Comparison of ENCODE assay signal across 27 mouse cellular contexts in the genomic region with DNA sequence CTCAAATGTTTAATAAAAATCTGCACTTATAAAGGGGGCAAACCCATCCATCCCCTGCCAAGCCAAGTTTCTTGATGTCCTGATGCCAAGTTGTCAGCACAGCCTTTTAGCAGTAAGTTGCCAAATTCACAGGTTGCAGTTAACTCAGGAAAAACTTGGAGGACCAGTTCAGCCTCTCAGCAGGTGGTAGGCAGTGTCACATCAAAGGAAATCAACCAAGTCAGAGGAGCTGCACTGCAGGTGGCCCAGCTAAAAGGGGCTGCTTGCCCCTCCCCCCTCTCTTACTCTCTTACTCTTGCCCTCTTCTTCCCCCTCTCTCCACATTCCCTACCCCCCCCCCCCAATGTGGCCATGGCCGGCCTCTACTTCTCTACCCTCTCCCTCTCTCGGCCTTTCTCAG.
A peak's percentile ranks its signal among the peaks of the same experiment; 100 is the strongest.
DNase-seq lines count a peak whose midpoint lies in the region; ATAC-seq lines count a peak whose summit lies in the region.
"Had no signal": no experiment of that assay in that cellular context is flagged by ENCODE, and none has a peak within 500 bp of the region (broad histone marks: within the 10 kb centered on the region; RNA-seq: fewer than 3 reads in every experiment).

No protein-coding gene starts in this region.

- no peaks in the 10 kb centered on the region for H3K27me3 ChIP-seq in embryonic facial prominence, embryonic 14.5 days (replicated peaks; ENCODE audit: control insufficient read depth, insufficient read depth, low read length)
- no peaks in the 10 kb centered on the region for H3K27me3 ChIP-seq in hindbrain, embryonic 13.5 days
- H3K27me3 ChIP-seq: CH12.LX; embryonic facial prominence, embryonic 12.5 days; embryonic facial prominence, embryonic 15.5 days; forebrain, embryonic 12.5 days had no signal

- no peak overlapping the region for H3K9ac ChIP-seq in embryonic facial prominence, embryonic 14.5 days (ENCODE audit: low read depth, low read length)
- no peak overlapping the region for H3K9ac ChIP-seq in hindbrain, embryonic 13.5 days
- H3K9ac ChIP-seq: embryonic facial prominence, embryonic 12.5 days; embryonic facial prominence, embryonic 15.5 days; forebrain, embryonic 12.5 days had no signal

- DNase-seq in ES-CJ7 (ENCODE audit: low read depth, low spot score) (peak; percentile 70), R1 (ENCODE audit: low read depth, low spot score) (peak; percentile 55), ZHBTc4 (ENCODE audit: low read depth, low spot score) (peak; percentile 51)
- DNase-seq in embryonic facial prominence, embryonic 14.5 days (ENCODE audit: low spot score) = peak; percentile 15
- DNase-seq in right cerebral cortex, postnatal 10 days (ENCODE audit: low spot score in 2 of 2) = no peak
- DNase-seq in heart, adult 8-10 months (ENCODE audit: low spot score) = no peak
- DNase-seq in B cell, adult 2 months = no peak
- DNase-seq: adrenal gland, postnatal 10 days; adrenal gland, postnatal 25 days; cerebellum, adult 11 months; cerebellum, adult 18-20 months; cerebellum, adult 8-10 months; cerebellum, adult 9-11 months; cerebellum, postnatal 14 days; cerebellum, postnatal 36 days; embryo, embryonic 11 days had no signal

- no peak overlapping the region for H3K27ac ChIP-seq in embryonic facial prominence, embryonic 14.5 days (replicated peaks; ENCODE audit: low read depth, low read length)
- no peak overlapping the region for H3K27ac ChIP-seq in hindbrain, embryonic 13.5 days
- H3K27ac ChIP-seq: embryonic facial prominence, embryonic 12.5 days; embryonic facial prominence, embryonic 15.5 days; forebrain, embryonic 10.5 days; forebrain, embryonic 12.5 days had no signal

- H3K9me3 ChIP-seq in embryonic facial prominence, embryonic 14.5 days (ENCODE audit: control insufficient read depth, low read length) = no peaks in the 10 kb centered on the region
- no peaks in the 10 kb centered on the region for H3K9me3 ChIP-seq in hindbrain, embryonic 13.5 days
- H3K9me3 ChIP-seq: embryonic facial prominence, embryonic 12.5 days; embryonic facial prominence, embryonic 15.5 days; forebrain, embryonic 10.5 days; forebrain, embryonic 12.5 days had no signal

- ATAC-seq in embryonic facial prominence, embryonic 14.5 days (ENCODE audit: low read depth) = peak; percentile 22; the same call in 1 of the 2 replicates
- no peak for ATAC-seq in hindbrain, embryonic 13.5 days (ENCODE audit: low FRiP score)
- ATAC-seq: activated CD4-positive, CD25-positive, alpha-beta regulatory T cell, adult 4 months; CD4-positive, CD25-positive, alpha-beta regulatory T cell, adult 4 months; forebrain, embryonic 14.5 days; forebrain, embryonic 16.5 days had no signal

- H3K4me2 ChIP-seq in embryonic facial prominence, embryonic 14.5 days (ENCODE audit: low read depth, low read length) = no peak overlapping the region
- no peak overlapping the region for H3K4me2 ChIP-seq in hindbrain, embryonic 13.5 days
- H3K4me2 ChIP-seq: embryonic facial prominence, embryonic 12.5 days; embryonic facial prominence, embryonic 15.5 days; forebrain, embryonic 12.5 days had no signal

- H3K36me3 ChIP-seq in embryonic facial prominence, embryonic 14.5 days (ENCODE audit: control insufficient read depth, insufficient read depth, low read length) = no peaks in the 10 kb centered on the region
- no peaks in the 10 kb centered on the region for H3K36me3 ChIP-seq in hindbrain, embryonic 13.5 days
- H3K36me3 ChIP-seq: embryonic facial prominence, embryonic 12.5 days; embryonic facial prominence, embryonic 15.5 days; forebrain, embryonic 10.5 days; forebrain, embryonic 12.5 days had no signal

- 46% methylated on average over 1 of the region's 2 CpGs for WGBS in embryonic facial prominence, embryonic 14.5 days
- 56% methylated on average over 2 of the region's 2 CpGs for WGBS in hindbrain, embryonic 13.5 days

- H3K4me1 ChIP-seq in embryonic facial prominence, embryonic 14.5 days (ENCODE audit: control insufficient read depth, insufficient read depth, low read length) = no peaks in the 10 kb centered on the region
- no peaks in the 10 kb centered on the region for H3K4me1 ChIP-seq in hindbrain, embryonic 13.5 days (replicated peaks)
- H3K4me1 ChIP-seq: embryonic facial prominence, embryonic 12.5 days; embryonic facial prominence, embryonic 15.5 days; forebrain, embryonic 12.5 days had no signal

- no peak overlapping the region for H3K4me3 ChIP-seq in embryonic facial prominence, embryonic 14.5 days (ENCODE audit: low read depth, low read length)
- no peak overlapping the region for H3K4me3 ChIP-seq in hindbrain, embryonic 13.5 days
- H3K4me3 ChIP-seq: embryonic facial prominence, embryonic 12.5 days; embryonic facial prominence, embryonic 15.5 days; erythroblast, embryonic 14.5 days; forebrain, embryonic 10.5 days; forebrain, embryonic 12.5 days had no signal

Comparison
In these comparisons a context has a peak if more than half of its experiments do, and no peak if none do; other contexts are left out.
1. DNase-seq: peak in ES-CJ7 (single experiment), R1 (single experiment), ZHBTc4 (single experiment) and embryonic facial prominence, embryonic 14.5 days (single experiment); none in right cerebral cortex, postnatal 10 days (0 of 2), heart, adult 8-10 months (single experiment) and B cell, adult 2 months (0 of 2).